Comparison of ENCODE assay signal across 19 mouse cellular contexts in the genomic region with DNA sequence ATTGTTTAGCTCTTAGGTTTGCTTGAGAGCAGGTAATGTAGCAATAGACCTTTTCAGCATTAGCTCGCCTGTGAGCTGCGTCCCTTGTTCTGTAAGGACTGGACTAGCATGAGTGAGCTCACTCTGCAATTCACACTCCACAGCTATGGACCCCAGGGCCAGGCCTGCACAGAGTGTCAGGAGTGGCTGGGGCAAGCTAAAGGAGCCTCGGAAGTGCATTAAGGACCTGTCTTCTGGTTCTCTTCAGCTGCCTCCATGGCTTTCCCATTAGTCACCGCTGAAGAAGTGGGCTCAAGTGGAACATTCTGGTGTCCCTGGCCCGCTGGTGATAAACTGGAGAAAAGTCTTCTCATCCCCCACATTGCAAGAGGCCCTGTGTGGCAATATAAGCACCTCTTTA. TPM values are rescaled to one million over a fixed set of nuclear protein-coding genes. Genes with fewer than 3 reads are reported as not detected.
DNase-seq lines count a peak whose midpoint lies in the region; ATAC-seq and TF ChIP-seq lines count a peak whose summit lies in the region.
"Had no signal": no experiment of that assay in that cellular context is flagged by ENCODE, and none has a peak within 500 bp of the region (broad histone marks: within the 10 kb centered on the region; RNA-seq: fewer than 3 reads in every experiment).

No protein-coding gene starts in this region.

- no peak for DNase-seq in heart, embryonic 10.5 days (ENCODE audit: low spot score)
- DNase-seq in heart, postnatal 25 days (ENCODE audit: low spot score): no peak
- DNase-seq in limb, embryonic 10.5 days (ENCODE audit: low spot score): no peak
- peak; percentile 66 for DNase-seq in lung, postnatal 0 days (ENCODE audit: low spot score)
- DNase-seq in c-Kit-positive CD71-positive TER-119-positive erythroid progenitor cells, embryonic 14.5 days (ENCODE audit: low spot score): no peak
- DNase-seq in thymus, postnatal 14 days: no peak
- DNase-seq: adrenal gland, postnatal 10 days; cerebellum, adult 11-12 months; cerebellum, adult 9-10 months; cerebellum, postnatal 25 days; forebrain, postnatal 0 days; gastrocnemius, postnatal 25 days; heart, postnatal 14 days had no signal

- intact Hi-C loops in heart, postnatal 25 days (cut with DNase I): no loop called here

- no peaks in the 10 kb centered on the region for H3K27me3 ChIP-seq in heart, embryonic 10.5 days (ENCODE audit: insufficient read depth, poor library complexity, severe bottlenecking)
- H3K27me3 ChIP-seq in limb, embryonic 13.5 days: no peaks in the 10 kb centered on the region
- H3K27me3 ChIP-seq in limb, embryonic 10.5 days (ENCODE audit: low read depth, poor library complexity, severe bottlenecking): no peaks in the 10 kb centered on the region
- no peaks in the 10 kb centered on the region for H3K27me3 ChIP-seq in lung, postnatal 0 days (replicated peaks; ENCODE audit: insufficient read depth, low read length)
- H3K27me3 ChIP-seq: forebrain, embryonic 13.5 days; heart, embryonic 15.5 days; hindbrain, embryonic 12.5 days had no signal

- H3K4me2 ChIP-seq in limb, embryonic 13.5 days (replicated peaks): no peak overlapping the region
- H3K4me2 ChIP-seq in lung, postnatal 0 days (replicated peaks; ENCODE audit: low read depth, low read length): no peak overlapping the region
- H3K4me2 ChIP-seq: forebrain, embryonic 13.5 days; heart, embryonic 15.5 days; hindbrain, embryonic 12.5 days had no signal

- H3K4me3 ChIP-seq in heart, embryonic 10.5 days: no peak overlapping the region
- H3K4me3 ChIP-seq in limb, embryonic 13.5 days: no peak overlapping the region
- H3K4me3 ChIP-seq in limb, embryonic 10.5 days: no peak overlapping the region
- no peak overlapping the region for H3K4me3 ChIP-seq in lung, postnatal 0 days (ENCODE audit: low read depth, low read length)
- H3K4me3 ChIP-seq: forebrain, embryonic 13.5 days; heart, embryonic 15.5 days; hindbrain, embryonic 12.5 days had no signal

- peak overlapping the region; percentile 64; the same call in 1 of the 2 replicates for H3K27ac ChIP-seq in heart, embryonic 10.5 days
- peak overlapping the region; percentile 1; the same call in 1 of the 2 replicates for H3K27ac ChIP-seq in limb, embryonic 13.5 days
- no peak overlapping the region for H3K27ac ChIP-seq in limb, embryonic 10.5 days
- H3K27ac ChIP-seq in lung, postnatal 0 days (ENCODE audit: low read length): no peak overlapping the region
- H3K27ac ChIP-seq: forebrain, embryonic 13.5 days; heart, embryonic 15.5 days; hindbrain, embryonic 12.5 days had no signal

- no peak for TF ChIP-seq CTCF in lung, postnatal 0 days (IDR thresholded peaks at IDR 0.05)

- peaks cover 59% of the 10 kb centered on the region for H3K4me1 ChIP-seq in heart, embryonic 10.5 days
- H3K4me1 ChIP-seq in limb, embryonic 13.5 days: peaks cover 51% of the 10 kb centered on the region
- peaks cover 36% of the 10 kb centered on the region for H3K4me1 ChIP-seq in limb, embryonic 10.5 days
- H3K4me1 ChIP-seq in lung, postnatal 0 days (ENCODE audit: insufficient read depth, low read depth, low read length): 0 out of 2 replicates have a peak, but pooled peaks cover 6% of the 10 kb centered on the region
- H3K4me1 ChIP-seq: forebrain, embryonic 13.5 days had no signal

- H3K9me3 ChIP-seq in heart, embryonic 10.5 days: no peaks in the 10 kb centered on the region
- no peaks in the 10 kb centered on the region for H3K9me3 ChIP-seq in limb, embryonic 13.5 days
- H3K9me3 ChIP-seq in limb, embryonic 10.5 days (replicated peaks): no peaks in the 10 kb centered on the region
- H3K9me3 ChIP-seq in lung, postnatal 0 days (ENCODE audit: low read length): no peaks in the 10 kb centered on the region
- H3K9me3 ChIP-seq: forebrain, embryonic 13.5 days; heart, embryonic 15.5 days; hindbrain, embryonic 12.5 days had no signal

- H3K36me3 ChIP-seq in heart, embryonic 10.5 days: peaks cover 11% of the 10 kb centered on the region
- H3K36me3 ChIP-seq in limb, embryonic 13.5 days: peaks cover 9% of the 10 kb centered on the region
- H3K36me3 ChIP-seq in limb, embryonic 10.5 days: peaks cover 7% of the 10 kb centered on the region; the same call in 1 of the 2 replicates
- no peaks in the 10 kb centered on the region for H3K36me3 ChIP-seq in lung, postnatal 0 days (ENCODE audit: insufficient read depth, low read length)

- peak; percentile 62 for TF ChIP-seq EP300 in lung, postnatal 0 days (IDR thresholded peaks at IDR 0.05)

- WGBS in heart, embryonic 10.5 days: 51% methylated on average over 5 of the region's 5 CpGs
- WGBS in limb, embryonic 13.5 days: 82% methylated on average over 5 of the region's 5 CpGs
- 95% methylated on average over 5 of the region's 5 CpGs for WGBS in limb, embryonic 10.5 days
- 59% methylated on average over 5 of the region's 5 CpGs for WGBS in lung, postnatal 0 days

- H3K9ac ChIP-seq in limb, embryonic 13.5 days: no peak overlapping the region
- no peak overlapping the region for H3K9ac ChIP-seq in lung, postnatal 0 days (replicated peaks; ENCODE audit: low read depth)
- H3K9ac ChIP-seq: forebrain, embryonic 13.5 days; forebrain, postnatal 0 days; heart, embryonic 15.5 days; hindbrain, embryonic 12.5 days had no signal

- no peak for ATAC-seq in limb, embryonic 13.5 days (ENCODE audit: low FRiP score, low read depth)
- peak; percentile 94 for ATAC-seq in lung, postnatal 0 days
- ATAC-seq: forebrain, embryonic 13.5 days; forebrain, postnatal 0 days; hindbrain, embryonic 16.5 days; inflammation-experienced regulatory T-cells, adult 6 months had no signal

RNA-seq across cellular contexts. Expression of gene Vps8, which starts 24.5 kb away (rescaled TPM):
- polyA plus RNA-seq in heart, embryonic 10.5 days (2016; fragmentation: Nextera tagmentation; extraction: Ambion mirVana): 20.6 and 31.5 TPM in 2 replicates
- 10 to 100 TPM; 21.4 to 24.4 TPM for total RNA-seq in heart, postnatal 25 days (2021)
- 11.7 and 14.3 TPM in 2 replicates for polyA plus RNA-seq in limb, embryonic 13.5 days (2015; fragmentation: Nextera tagmentation; extraction: Ambion mirVana)
- 10.8 and 13.7 TPM in 2 replicates for polyA plus RNA-seq in limb, embryonic 10.5 days (2016; fragmentation: Nextera tagmentation; extraction: Ambion mirVana)
- 9.3 and 9.6 TPM in 2 replicates for polyA plus RNA-seq in lung, postnatal 0 days (2015; fragmentation: Nextera tagmentation; extraction: Ambion mirVana)

Comparison
In these comparisons a context has a peak if more than half of its experiments do, and no peak if none do; other contexts are left out.
1. H3K27ac ChIP-seq: peak in heart, embryonic 10.5 days (single experiment) and limb, embryonic 13.5 days (single experiment); none in limb, embryonic 10.5 days (single experiment) and lung, postnatal 0 days (single experiment).